Mouse (Mus musculus) CH12.LX (cell line): ENCODE results near the gene Cfap77. TPM values are rescaled to one million over a fixed set of nuclear protein-coding genes. Genes with fewer than 3 reads are reported as not detected.

Source experiments
- DNase-seq: peaks from one replicate; pipeline ENCODE4 v3.0.0-alpha.2; 2013; ENCODE audit errors: extremely low read depth
- H3K27ac ChIP-seq: 2 replicates; pipeline ENCODE4 v1.5.1; 2012; ENCODE audit warnings: low read depth, mild to moderate bottlenecking, control low read depth, moderate library complexity; ENCODE audit not compliant: insufficient read depth
- H3K27me3 ChIP-seq: replicated peaks from 2 replicates; pipeline ENCODE3; 2012; ENCODE audit warnings: inconsistent platforms
- H3K36me3 ChIP-seq, 2 experiments: replicated peaks in 1 of 2; 2 replicates each; pipeline versions ENCODE3 to v1.6.1; 2012; ENCODE audit warnings: inconsistent platforms in 1 of 2, low read length in 1 of 2, mild to moderate bottlenecking in 1 of 2, mixed read lengths in 1 of 2, moderate library complexity in 1 of 2; ENCODE audit not compliant: control insufficient read depth in 1 of 2, insufficient read depth in 1 of 2
- H3K4me1 ChIP-seq, 2 experiments: 2 replicates each; pipeline ENCODE4 v1.6.1; 2012; ENCODE audit warnings: inconsistent platforms in 1 of 2, moderate library complexity in 1 of 2; ENCODE audit not compliant: insufficient read depth in 2 of 2, control insufficient read depth in 1 of 2
- H3K4me2 ChIP-seq: 2 replicates; pipeline ENCODE4 v1.6.1; 2012; ENCODE audit warnings: low read depth, mild to moderate bottlenecking, control low read depth; ENCODE audit not compliant: poor library complexity, insufficient read depth, severe bottlenecking
- H3K4me3 ChIP-seq, 3 experiments: fragments of 150-350 bp in 1 of 3; sonication (generic) in 1 of 3; replicated peaks in 1 of 3; 2 replicates each; pipeline versions ENCODE3 to v1.5.1; 2011 to 2012; ENCODE audit warnings: low read depth in 2 of 3, low read length in 2 of 3, mild to moderate bottlenecking in 2 of 3, moderate library complexity in 2 of 3, control low read depth in 1 of 3, improper control_type of control experiment in 1 of 3, inconsistent platforms in 1 of 3, mixed read lengths in 1 of 3; ENCODE audit not compliant: poor library complexity in 1 of 3
- H3K79me2 ChIP-seq: replicated peaks from 2 replicates; pipeline ENCODE4 v1.6.1; 2012; ENCODE audit warnings: mild to moderate bottlenecking, moderate library complexity; ENCODE audit not compliant: control insufficient read depth, poor library complexity, insufficient read depth, severe bottlenecking; ENCODE audit errors: extremely low read depth
- H3K9ac ChIP-seq: 2 replicates; pipeline ENCODE4 v1.6.1; 2012; ENCODE audit warnings: low read depth, mild to moderate bottlenecking, control low read depth, moderate library complexity; ENCODE audit not compliant: insufficient read depth
- H3K9me3 ChIP-seq: replicated peaks from 2 replicates; pipeline ENCODE3; 2012; ENCODE audit warnings: low read length, inconsistent platforms, mixed read lengths
- CHD2 ChIP-seq: IDR thresholded peaks from 2 replicates; pipeline ENCODE4 v1.6.1; 2011; ENCODE audit warnings: low read length, improper control_type of control experiment
- E2F4 ChIP-seq: IDR thresholded peaks from 2 replicates; pipeline ENCODE4 v1.6.1; 2011; ENCODE audit warnings: low read depth, low read length, improper control_type of control experiment; ENCODE audit not compliant: insufficient replicate concordance
- ELF1 ChIP-seq: IDR thresholded peaks from 2 replicates; pipeline ENCODE4 v1.6.1; 2014; ENCODE audit warnings: low read depth, mild to moderate bottlenecking, inconsistent platforms, low read length, improper control_type of control experiment
- ETS1 ChIP-seq: conservative IDR thresholded peaks from 2 replicates; pipeline ENCODE4 v1.6.1; 2012; ENCODE audit warnings: low read depth, mild to moderate bottlenecking, inconsistent platforms, low read length, improper control_type of control experiment, moderate library complexity
- GABPA ChIP-seq: IDR thresholded peaks from 2 replicates; pipeline ENCODE4 v1.6.1; 2012; ENCODE audit warnings: low read depth, low read length, improper control_type of control experiment, inconsistent platforms; ENCODE audit not compliant: insufficient replicate concordance
- IRF4 ChIP-seq: IDR thresholded peaks from 2 replicates; pipeline ENCODE4 v1.6.1; 2014; ENCODE audit warnings: low read depth, mild to moderate bottlenecking, inconsistent platforms, low read length, improper control_type of control experiment
- JUN ChIP-seq: IDR thresholded peaks from 2 replicates; pipeline ENCODE4 v1.6.1; 2011; ENCODE audit warnings: low read depth, mild to moderate bottlenecking, low read length, improper control_type of control experiment, moderate library complexity; ENCODE audit not compliant: insufficient read depth
- MAFK ChIP-seq: IDR thresholded peaks from 2 replicates; pipeline ENCODE4 v1.6.1; 2011; ENCODE audit warnings: low read length, improper control_type of control experiment; ENCODE audit not compliant: insufficient replicate concordance
- MXI1 ChIP-seq: IDR thresholded peaks from 2 replicates; pipeline ENCODE4 v1.6.1; 2011; ENCODE audit warnings: mild to moderate bottlenecking, low read depth, low read length, improper control_type of control experiment
- PAX5 ChIP-seq: IDR thresholded peaks from 2 replicates; pipeline ENCODE4 v1.6.1; 2012; ENCODE audit warnings: low read length, inconsistent platforms, mixed read lengths
- POLR2A ChIP-seq: IDR thresholded peaks from 2 replicates; pipeline ENCODE4 v1.6.1; 2011; ENCODE audit warnings: low read depth, mild to moderate bottlenecking, improper control_type of control experiment, low read length
- RAD21 ChIP-seq: IDR thresholded peaks from 2 replicates; pipeline ENCODE4 v1.6.1; 2011; ENCODE audit warnings: low read depth, mild to moderate bottlenecking, low read length, improper control_type of control experiment, moderate library complexity
- RCOR1 ChIP-seq: conservative IDR thresholded peaks from 2 replicates; pipeline ENCODE4 v1.6.1; 2012; ENCODE audit warnings: low read depth, mild to moderate bottlenecking, inconsistent platforms, low read length, improper control_type of control experiment
- SIN3A ChIP-seq: IDR thresholded peaks from 2 replicates; pipeline ENCODE4 v1.6.1; 2012; ENCODE audit warnings: low read length, improper control_type of control experiment, inconsistent platforms
- TCF12 ChIP-seq: IDR thresholded peaks from 2 replicates; pipeline ENCODE4 v1.6.1; 2014; ENCODE audit warnings: low read depth, mild to moderate bottlenecking, inconsistent platforms, low read length, improper control_type of control experiment
- UBTF ChIP-seq: IDR thresholded peaks from 2 replicates; pipeline ENCODE4 v1.6.1; 2012; ENCODE audit warnings: low read depth, mild to moderate bottlenecking, inconsistent platforms, low read length, improper control_type of control experiment, moderate library complexity
- USF2 ChIP-seq: conservative IDR thresholded peaks from 2 replicates; pipeline ENCODE4 v1.6.1; 2011; ENCODE audit warnings: low read depth, low read length, improper control_type of control experiment
- ZC3H11A ChIP-seq: IDR thresholded peaks from 2 replicates; pipeline ENCODE4 v1.6.1; 2012; ENCODE audit warnings: low read depth, mild to moderate bottlenecking, inconsistent platforms, low read length, improper control_type of control experiment
- dilution Hi-C: fragments of 300-500 bp; cut with MboI; formaldehyde crosslinking; loops from 2 replicates; pipeline ENCODE4 v1.14.3; 2020; ENCODE audit warnings: low sequenced_read_pairs; ENCODE audit not compliant: extremely low pct_unique_long_range_greater_than_20kb, extremely low pct_ligation_motif_present
- in situ Hi-C: fragments of 300-500 bp; cut with MboI; formaldehyde crosslinking; loops from 3 replicates; pipeline ENCODE4 v1.14.3; 2019; ENCODE audit warnings: low sequenced_read_pairs, low pct_ligation_motif_present, low pct_unique_long_range_greater_than_20kb, mixed read lengths
- polyA plus RNA-seq: library from polyadenylated mRNA; unstranded; fragments of >175 nt; gene quantifications from 2 replicates; pipeline ENCODE4 v1.2.1, GENCODE M21; 2012; ENCODE audit warnings: low read depth; ENCODE audit not compliant: insufficient read length
- total RNA-seq, 2 experiments: library from RNA; depleted of rRNA; stranded (reverse); fragments of 300-350 nt in 1 of 2; fragments of >200 nt in 1 of 2; gene quantifications; 2 replicates each; pipeline ENCODE4 v1.2.3; 2012 to 2014

The Cfap77 gene
- total and polyA plus RNA-seq, 3 experiments: 0.25 to 0.47 (median 0.35) TPM

DNA sequence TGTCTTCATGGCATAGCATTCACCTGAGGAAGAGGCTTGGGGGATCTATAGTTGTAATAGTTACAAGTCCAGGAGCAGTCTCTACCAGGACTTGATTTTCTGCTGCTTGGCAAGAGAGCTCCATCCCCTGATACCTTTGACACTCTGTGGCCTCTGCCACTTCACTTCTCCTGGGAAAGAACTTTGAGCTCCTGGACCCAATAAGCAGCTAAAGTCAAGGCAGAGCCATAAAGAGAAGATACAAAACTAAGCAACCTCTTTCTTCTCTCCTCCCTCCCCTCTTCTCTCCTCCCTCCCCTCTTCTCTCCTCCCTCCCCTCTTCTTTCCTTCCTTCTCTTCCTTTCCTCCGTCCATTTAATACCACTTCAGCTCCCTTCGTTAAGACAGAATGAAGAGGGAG lies 140.7 kb downstream of the Cfap77 start:
- Histone ChIP-seq H3K9ac (no peak overlapping the region), H3K27me3 (peaks cover 19% of the 10 kb centered on the region), H3K79me2 (no peaks in the 10 kb centered on the region), H3K36me3 (peaks cover 0 to 20% of the 10 kb centered on the region in 2 experiments), H3K4me1 (peaks cover 9 to 29% of the 10 kb centered on the region in 2 experiments), H3K4me3 (no peak overlapping the region), H3K4me2 (no peak overlapping the region), H3K27ac (no peak overlapping the region), H3K9me3 (peaks cover 9% of the 10 kb centered on the region)
- in situ Hi-C loops (no loop called here), dilution Hi-C loops (no loop called here)
- no peak for TF ChIP-seq USF2
- no peak for TF ChIP-seq TCF12
- no peak for TF ChIP-seq POLR2A
- TF ChIP-seq UBTF: no peak
- no peak for TF ChIP-seq CHD2
- no peak for TF ChIP-seq E2F4
- no peak for TF ChIP-seq RAD21
- DNase-seq: no peak

DNA sequence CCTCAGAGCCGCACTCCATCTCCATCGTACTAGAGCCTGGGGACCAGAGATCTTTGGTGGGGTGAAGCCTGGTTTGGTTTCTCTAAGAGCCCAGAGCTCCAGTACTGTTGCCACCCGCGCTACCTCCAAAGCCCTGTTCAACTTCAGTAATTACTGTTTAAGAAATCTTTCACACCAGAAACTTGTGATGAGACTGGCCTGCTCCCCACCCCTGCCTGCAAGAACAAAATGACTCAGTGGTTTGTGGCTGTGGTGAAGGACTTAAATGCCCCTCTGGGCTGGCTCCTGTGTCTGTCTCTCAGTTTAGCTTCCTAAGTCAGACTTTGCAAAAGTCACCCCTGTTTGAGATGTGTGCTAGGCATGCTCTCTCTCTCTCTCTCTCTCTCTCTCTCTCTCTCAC lies 141.9 kb downstream of the Cfap77 start:
- Histone ChIP-seq H3K4me3 (no peak overlapping the region), H3K27me3 (peaks cover 9% of the 10 kb centered on the region), H3K4me1 (peaks cover 9 to 33% of the 10 kb centered on the region in 2 experiments), H3K79me2 (no peaks in the 10 kb centered on the region), H3K9ac (no peak overlapping the region), H3K9me3 (peaks cover 12% of the 10 kb centered on the region), H3K27ac (no peak overlapping the region), H3K36me3 (peaks cover 0 to 32% of the 10 kb centered on the region in 2 experiments), H3K4me2 (no peak overlapping the region)
- in situ Hi-C loops: no loop called here
- dilution Hi-C loops: no loop called here
- no peak for DNase-seq
- TF ChIP-seq PAX5 (no peak), MAFK (no peak), IRF4 (no peak)

DNA sequence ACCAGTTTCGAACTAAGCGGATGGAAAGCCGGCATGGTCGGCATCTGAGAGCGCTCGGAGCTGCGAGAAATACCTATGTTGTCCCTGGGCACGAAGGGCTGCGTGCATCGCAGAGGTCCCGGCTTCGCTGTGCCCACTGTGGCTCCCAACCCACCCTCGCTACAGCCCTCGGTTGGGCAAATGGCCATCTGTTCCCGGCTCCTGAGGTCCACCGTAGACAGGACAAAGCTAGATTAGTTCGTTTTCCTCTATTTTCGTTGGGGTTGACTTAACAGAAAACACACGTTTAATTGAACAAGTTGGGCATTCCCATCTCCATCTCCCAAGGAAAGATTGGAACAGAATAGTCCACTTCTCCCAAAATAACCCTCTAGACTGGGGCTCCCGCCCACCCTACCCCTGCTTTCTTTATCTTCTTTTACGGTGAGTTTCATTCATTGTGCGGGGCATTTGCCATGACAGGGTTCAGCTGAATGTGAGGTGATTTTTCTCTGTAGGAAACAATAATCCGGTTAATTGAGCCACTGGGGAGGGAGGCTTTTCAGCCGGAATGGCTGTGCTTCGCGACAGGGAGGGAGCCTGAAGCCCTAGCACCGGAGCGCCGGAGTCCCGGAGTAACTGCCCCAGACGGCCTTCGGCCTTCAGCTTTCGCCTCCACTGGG lies 142.7 kb downstream of the Cfap77 start:
- no peak overlapping the region for H3K4me3 ChIP-seq

More for the DNA sequence above, 142.7 kb downstream of the Cfap77 start:
- Histone ChIP-seq H3K4me2 (no peak overlapping the region), H3K79me2 (no peaks in the 10 kb centered on the region), H3K27me3 (peaks cover 3% of the 10 kb centered on the region), H3K9me3 (peaks cover 12% of the 10 kb centered on the region), H3K4me1 (peaks cover 8 to 33% of the 10 kb centered on the region in 2 experiments), H3K27ac (no peak overlapping the region), H3K36me3 (peaks cover 0 to 34% of the 10 kb centered on the region in 2 experiments), H3K9ac (no peak overlapping the region)
- in situ Hi-C loops (no loop called here), dilution Hi-C loops (no loop called here)
- no peak for DNase-seq
- TF ChIP-seq ETS1 (no peak), ELF1 (no peak), ZC3H11A (no peak), SIN3A (no peak), MXI1 (no peak), RCOR1 (no peak), JUN (no peak), GABPA (no peak)
